Mouse (Mus musculus) left cerebral cortex, postnatal 36 days (tissue): ENCODE results near the gene Cdkl4. TPM values are rescaled to one million over a fixed set of nuclear protein-coding genes. Genes with fewer than 3 reads are reported as not detected.

Experiments used
- DNase-seq, 2 experiments: peaks; one replicate each; pipeline ENCODE4 v3.0.0; 2021 to 2022; ENCODE audit warnings: low spot score in 2 of 2, mixed read lengths in 1 of 2
- intact Hi-C: fragments of 180-260 bp; cut with DNase I; formaldehyde crosslinking; loops from one replicate; pipeline ENCODE4 v1.15.1; 2025
- total RNA-seq, 2 experiments: library from RNA; stranded (reverse); gene quantifications; 2 replicates each; pipeline ENCODE4 v1.2.3; 2021

Cdkl4 gene
- total RNA-seq, 2 experiments from 2014 or later, result 19.8 to 22.0 TPM

GRCm38 (mm10) chr17:80496185-80496584, 81.4 kb downstream of the Cdkl4 start:
- intact Hi-C loops, result no loop called here
- DNase-seq, result no peak

GRCm38 (mm10) chr17:80493891-80494290, 83.7 kb downstream of the Cdkl4 start:
- intact Hi-C loops, result no loop called here
- no peak for DNase-seq

GRCm38 (mm10) chr17:80492811-80493210, 84.8 kb downstream of the Cdkl4 start:
- intact Hi-C loops, result no loop called here
- DNase-seq, result no peak

- intact Hi-C loops, result no loop called here
- DNase-seq, result no peak
Observed at GRCm38 (mm10) chr17:80492274-80492673, 85.3 kb downstream of the Cdkl4 start.

- DNase-seq, result no peak
- intact Hi-C loops, result no loop called here
Observed at GRCm38 (mm10) chr17:80490166-80490565, 87.4 kb downstream of the Cdkl4 start.

- no peak for DNase-seq
- intact Hi-C loops, result no loop called here
Observed at GRCm38 (mm10) chr17:80488918-80489317, 88.7 kb downstream of the Cdkl4 start.

- DNase-seq, result no peak
- intact Hi-C loops, result no loop called here
Observed at GRCm38 (mm10) chr17:80485160-80485559, 92.5 kb downstream of the Cdkl4 start.

- intact Hi-C loops, result no loop called here
- no peak for DNase-seq
Observed at GRCm38 (mm10) chr17:80480855-80481224, 96.8 kb downstream of the Cdkl4 start.

- intact Hi-C loops, result no loop called here
- DNase-seq, result peak; percentile 97
Observed at GRCm38 (mm10) chr17:80480031-80480854, 97.4 kb downstream of the Cdkl4 start, which contains the start of gene Sos1. Sos1 (minus strand) TSS chr17:80480453.

GRCm38 (mm10) chr17:80479295-80480030, 98.2 kb downstream of the Cdkl4 start:
- intact Hi-C loops, result loop anchor here (1.0 kb wide), 1 partner anchor 74 kb away; no protein-coding TSS in a partner anchor
- DNase-seq, result peak; percentile 57 to 69

GRCm38 (mm10) chr17:80477679-80478078, 99.9 kb downstream of the Cdkl4 start:
- intact Hi-C loops, result no loop called here
- DNase-seq, result no peak

GRCm38 (mm10) chr17:80476496-80476895, 101.1 kb downstream of the Cdkl4 start:
- intact Hi-C loops, result no loop called here
- DNase-seq, result no peak

Other genes with a start within 250 kb of the Cdkl4 start
- 1 to 10 TPM; 1.3 to 2.2 TPM for gene Gm10190, start 204.3 kb downstream of the Cdkl4 start, total RNA-seq
- gene Sos1, start 97.4 kb downstream of the Cdkl4 start, total RNA-seq, result 10 to 100 TPM; 29.8 to 33.6 TPM
- gene Map4k3, start 150.7 kb upstream of the Cdkl4 start, total RNA-seq, result 10 to 100 TPM; 63.1 to 69.2 TPM